Mouse (Mus musculus): ENCODE data around the gene Gfod1. TPM values are rescaled to one million over a fixed set of nuclear protein-coding genes. Genes with fewer than 3 reads are reported as not detected.

The Gfod1 gene
- polyA plus RNA-seq, 1 experiment: 10.4 TPM

DNA sequence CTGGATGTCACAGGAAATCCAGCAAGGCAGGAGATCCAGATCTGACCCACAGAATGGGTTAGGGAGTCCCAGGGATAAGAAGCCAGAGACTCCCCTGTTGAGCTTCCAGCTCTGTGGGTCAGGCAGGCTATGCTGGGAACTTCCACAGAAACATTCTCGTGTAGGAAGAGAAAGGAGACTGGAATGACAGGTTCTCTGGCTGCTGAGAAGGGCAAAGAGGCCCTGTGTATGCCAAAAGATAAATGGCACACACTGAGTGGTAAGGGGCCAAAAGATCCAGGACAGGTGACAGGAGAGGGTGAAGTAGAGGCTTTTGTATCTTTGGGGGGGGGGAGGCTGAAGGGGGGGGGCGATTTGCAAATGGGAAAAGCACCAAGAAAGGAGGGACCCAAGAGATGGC, 112.7 kb downstream of the Gfod1 start:
- H3K4me1 ChIP-seq (ENCODE audit: control insufficient read depth, insufficient read depth, low read length): peaks cover 6% of the 10 kb centered on the region
- WGBS: 15% methylated on average over 1 of the region's 2 CpGs
- no peak overlapping the region; the same call in 1 of the 2 replicates for H3K27ac ChIP-seq (ENCODE audit: control insufficient read depth, insufficient read depth, low read depth, low read length, poor library complexity)
- TF ChIP-seq CTCF (IDR thresholded peaks at IDR 0.05; ENCODE audit: control insufficient read depth, insufficient read depth, low read length): no peak
- TF ChIP-seq POLR2A (IDR thresholded peaks at IDR 0.05; ENCODE audit: borderline replicate concordance, control insufficient read depth, low read depth, low read length): no peak
- H3K4me3 ChIP-seq (replicated peaks; ENCODE audit: control insufficient read depth, low read depth, low read length): no peak overlapping the region

GRCm38 (mm10) chr13:43187736-43188135, 116.2 kb downstream of the Gfod1 start:
- no peak for TF ChIP-seq POLR2A (IDR thresholded peaks at IDR 0.05; ENCODE audit: borderline replicate concordance, control insufficient read depth, low read depth, low read length)
- TF ChIP-seq CTCF (IDR thresholded peaks at IDR 0.05; ENCODE audit: control insufficient read depth, insufficient read depth, low read length): no peak
- peaks cover 8% of the 10 kb centered on the region for H3K4me1 ChIP-seq (ENCODE audit: control insufficient read depth, insufficient read depth, low read length)
- no peak overlapping the region for H3K27ac ChIP-seq (ENCODE audit: control insufficient read depth, insufficient read depth, low read depth, low read length, poor library complexity)
- no peak overlapping the region for H3K4me3 ChIP-seq (replicated peaks; ENCODE audit: control insufficient read depth, low read depth, low read length)
- WGBS: 78% methylated on average over 4 of the region's 4 CpGs

DNA sequence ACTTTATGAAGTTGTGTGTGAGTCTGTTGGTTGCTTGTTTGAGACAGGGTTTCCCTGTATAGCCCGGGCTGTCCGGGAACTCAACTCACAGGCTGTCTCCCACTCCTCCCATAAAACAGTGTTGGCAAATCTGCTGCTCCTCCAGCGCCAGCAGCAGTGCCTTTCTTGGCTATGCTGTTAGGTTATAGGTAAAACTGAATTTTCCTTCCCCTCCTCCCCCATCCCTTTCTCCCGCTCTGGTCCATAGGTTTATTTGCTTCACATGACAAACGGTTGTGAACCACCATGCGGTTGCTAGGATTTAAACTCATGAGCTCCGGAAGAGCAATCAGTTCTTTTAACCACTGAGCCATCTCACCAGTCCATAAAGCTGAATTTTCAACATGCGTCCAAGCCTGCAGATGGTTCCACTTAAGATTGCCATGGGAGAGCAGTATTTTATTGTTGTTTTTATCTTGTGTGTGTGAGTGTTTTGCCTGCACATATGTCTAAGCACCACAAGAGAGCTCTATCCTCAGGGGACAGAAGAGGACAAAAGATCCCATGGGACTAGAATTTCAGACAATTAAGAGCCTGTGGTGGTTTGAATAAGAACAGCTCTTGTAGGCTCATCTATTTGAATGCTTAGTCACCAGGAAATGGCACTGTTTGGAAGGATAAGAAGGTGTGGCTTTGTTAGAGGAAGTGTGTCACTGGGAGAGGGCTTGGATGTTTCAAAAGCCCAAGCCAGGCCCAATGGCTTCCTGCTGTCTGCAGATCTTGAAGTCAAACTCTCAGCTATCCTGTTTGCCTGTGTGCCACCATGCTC, 120.5 kb downstream of the Gfod1 start:
- 65% methylated on average over 8 of the region's 8 CpGs for WGBS
- TF ChIP-seq CTCF (IDR thresholded peaks at IDR 0.05; ENCODE audit: control insufficient read depth, insufficient read depth, low read length): no peak
- TF ChIP-seq POLR2A (IDR thresholded peaks at IDR 0.05; ENCODE audit: borderline replicate concordance, control insufficient read depth, low read depth, low read length): no peak
- H3K4me3 ChIP-seq (replicated peaks; ENCODE audit: control insufficient read depth, low read depth, low read length): no peak overlapping the region
- peak overlapping the region; percentile 29; the same call in 1 of the 2 replicates for H3K27ac ChIP-seq (ENCODE audit: control insufficient read depth, insufficient read depth, low read depth, low read length, poor library complexity)
- H3K4me1 ChIP-seq (ENCODE audit: control insufficient read depth, insufficient read depth, low read length): 0 out of 2 replicates have a peak, but pooled peaks cover 2% of the 10 kb centered on the region

DNA sequence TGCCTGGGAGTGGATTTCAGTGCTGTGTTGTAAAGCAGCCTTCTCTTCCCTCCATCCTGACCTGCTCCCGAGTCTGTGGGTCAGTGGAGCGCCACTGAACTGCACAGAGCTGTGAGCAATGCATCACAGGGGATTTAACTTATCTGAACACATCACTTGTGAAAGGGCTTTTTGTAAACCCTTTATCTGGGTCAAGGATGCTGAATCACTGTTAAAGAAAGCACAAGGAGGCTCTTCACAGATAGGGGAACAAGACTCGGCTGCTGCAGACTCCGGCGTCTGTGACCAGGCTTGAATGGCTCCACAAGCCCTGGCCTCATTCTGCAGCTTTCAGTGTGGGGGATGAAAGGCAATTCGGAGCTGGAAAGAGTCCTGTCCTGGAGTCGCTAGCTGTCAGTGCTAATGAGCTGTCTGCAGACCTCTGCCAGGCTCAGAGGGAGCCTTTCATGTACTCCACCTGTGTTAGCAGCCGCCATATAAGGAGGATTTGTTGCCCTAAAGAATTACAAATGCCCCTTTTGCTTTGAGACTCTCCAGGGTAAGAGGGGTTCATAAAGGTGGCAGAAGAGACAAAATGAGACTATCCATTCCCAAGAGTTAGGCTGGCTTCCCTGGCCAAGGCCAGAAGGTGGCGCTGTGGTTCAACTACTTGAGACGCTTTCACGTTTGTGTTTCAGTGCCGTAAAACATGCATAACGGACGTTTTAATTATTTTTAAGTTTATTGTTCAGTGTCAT, 121.3 kb downstream of the Gfod1 start:
- TF ChIP-seq CTCF (IDR thresholded peaks at IDR 0.05; ENCODE audit: control insufficient read depth, insufficient read depth, low read length): peak; percentile 92
- no peak for TF ChIP-seq POLR2A (IDR thresholded peaks at IDR 0.05; ENCODE audit: borderline replicate concordance, control insufficient read depth, low read depth, low read length)
- 15% methylated on average over 14 of the region's 14 CpGs for WGBS
- Histone ChIP-seq H3K27ac (ENCODE audit: control insufficient read depth, insufficient read depth, low read depth, low read length, poor library complexity) (no peak overlapping the region), H3K4me1 (ENCODE audit: control insufficient read depth, insufficient read depth, low read length) (0 out of 2 replicates have a peak, but pooled peaks cover 2% of the 10 kb centered on the region), H3K4me3 (replicated peaks; ENCODE audit: control insufficient read depth, low read depth, low read length) (no peak overlapping the region)

GRCm38 (mm10) chr13:43181104-43181503, 122.9 kb downstream of the Gfod1 start:
- TF ChIP-seq POLR2A (IDR thresholded peaks at IDR 0.05; ENCODE audit: borderline replicate concordance, control insufficient read depth, low read depth, low read length) (no peak), CTCF (IDR thresholded peaks at IDR 0.05; ENCODE audit: control insufficient read depth, insufficient read depth, low read length) (no peak)
- H3K27ac ChIP-seq (ENCODE audit: control insufficient read depth, insufficient read depth, low read depth, low read length, poor library complexity): no peak overlapping the region
- 80% methylated on average over 7 of the region's 7 CpGs for WGBS
- H3K4me1 ChIP-seq (ENCODE audit: control insufficient read depth, insufficient read depth, low read length): 0 out of 2 replicates have a peak, but pooled peaks cover 2% of the 10 kb centered on the region
- no peak overlapping the region for H3K4me3 ChIP-seq (replicated peaks; ENCODE audit: control insufficient read depth, low read depth, low read length)

- no peaks in the 10 kb centered on the region for H3K4me1 ChIP-seq (ENCODE audit: control insufficient read depth, insufficient read depth, low read length)
- H3K27ac ChIP-seq (ENCODE audit: control insufficient read depth, insufficient read depth, low read depth, low read length, poor library complexity): no peak overlapping the region
- H3K4me3 ChIP-seq (replicated peaks; ENCODE audit: control insufficient read depth, low read depth, low read length): no peak overlapping the region
- WGBS: 56% methylated on average over 7 of the region's 7 CpGs
- TF ChIP-seq POLR2A (IDR thresholded peaks at IDR 0.05; ENCODE audit: borderline replicate concordance, control insufficient read depth, low read depth, low read length) (no peak), CTCF (IDR thresholded peaks at IDR 0.05; ENCODE audit: control insufficient read depth, insufficient read depth, low read length) (no peak)
Measured at GRCm38 (mm10) chr13:43177317-43177716, 126.7 kb downstream of the Gfod1 start.

- Histone ChIP-seq H3K4me3 (replicated peaks; ENCODE audit: control insufficient read depth, low read depth, low read length) (no peak overlapping the region), H3K27ac (ENCODE audit: control insufficient read depth, insufficient read depth, low read depth, low read length, poor library complexity) (no peak overlapping the region), H3K4me1 (ENCODE audit: control insufficient read depth, insufficient read depth, low read length) (no peaks in the 10 kb centered on the region)
- TF ChIP-seq POLR2A (IDR thresholded peaks at IDR 0.05; ENCODE audit: borderline replicate concordance, control insufficient read depth, low read depth, low read length) (no peak), CTCF (IDR thresholded peaks at IDR 0.05; ENCODE audit: control insufficient read depth, insufficient read depth, low read length) (no peak)
- WGBS: 90% methylated on average over 3 of the region's 3 CpGs
Measured at GRCm38 (mm10) chr13:43176676-43177075, 127.3 kb downstream of the Gfod1 start.

DNA sequence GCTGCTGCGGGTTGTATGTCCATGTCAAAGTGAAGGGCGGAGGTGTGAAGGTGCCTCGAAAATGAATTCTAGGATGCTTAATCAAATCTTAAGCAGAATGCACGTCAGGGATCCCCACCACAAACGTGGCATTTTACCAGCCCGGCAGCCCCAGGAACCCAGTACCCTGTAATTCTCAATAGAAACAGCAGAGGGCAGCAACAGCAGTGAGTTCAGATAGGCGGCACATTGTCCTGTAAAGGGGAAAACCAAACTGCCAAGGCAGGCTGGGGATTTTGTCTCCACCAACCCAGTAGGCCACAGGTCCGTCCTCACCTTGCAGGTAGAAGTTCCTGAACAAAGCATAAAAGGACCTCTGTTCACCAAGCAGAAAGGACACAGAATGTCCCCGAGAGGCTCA, 130.7 kb downstream of the Gfod1 start:
- WGBS: 15% methylated on average over 9 of the region's 9 CpGs
- Histone ChIP-seq H3K4me3 (replicated peaks; ENCODE audit: control insufficient read depth, low read depth, low read length) (no peak overlapping the region), H3K4me1 (ENCODE audit: control insufficient read depth, insufficient read depth, low read length) (no peaks in the 10 kb centered on the region), H3K27ac (ENCODE audit: control insufficient read depth, insufficient read depth, low read depth, low read length, poor library complexity) (no peak overlapping the region; the same call in 1 of the 2 replicates)
- TF ChIP-seq CTCF (IDR thresholded peaks at IDR 0.05; ENCODE audit: control insufficient read depth, insufficient read depth, low read length) (peak; percentile 64), POLR2A (IDR thresholded peaks at IDR 0.05; ENCODE audit: borderline replicate concordance, control insufficient read depth, low read depth, low read length) (no peak)

Measured in bone marrow, adult 2 months (tissue).